In genomic region chr1:191840774-191841565, GRCm38 (mm10) we compare ENCODE assay signal across 17 mouse cellular contexts. TPM values are rescaled to one million over a fixed set of nuclear protein-coding genes. Genes with fewer than 3 reads are reported as not detected.
DNase-seq lines count a peak whose midpoint lies in the region; ATAC-seq and TF ChIP-seq lines count a peak whose summit lies in the region.
"Had no signal": no experiment of that assay in that cellular context is flagged by ENCODE, and none has a peak within 500 bp of the region (broad histone marks: within the 10 kb centered on the region; RNA-seq: fewer than 3 reads in every experiment).

No protein-coding gene starts in this region.

- H3K9ac ChIP-seq in stomach, postnatal 0 days (ENCODE audit: low read length), result no peak overlapping the region
- H3K9ac ChIP-seq: hindbrain, embryonic 13.5 days; liver, embryonic 15.5 days; midbrain, embryonic 13.5 days; neural tube, embryonic 15.5 days had no signal

- TF ChIP-seq CTCF in stomach, postnatal 0 days (IDR thresholded peaks at IDR 0.05; ENCODE audit: low read depth), result peak; percentile 18; the same call in 1 of the 2 replicates

- peak; percentile 54 for DNase-seq in adrenal gland, postnatal 10 days
- DNase-seq in adrenal gland, adult 8-10 months, result no peak
- peak; percentile 31 for DNase-seq in lung, postnatal 36 days
- no peak for DNase-seq in lung, postnatal 14 days
- peak; percentile 81 for DNase-seq in kidney, postnatal 14 days
- no peak for DNase-seq in stomach, postnatal 0 days (ENCODE audit: low spot score)
- no peak for DNase-seq in ovary, postnatal 14 days (ENCODE audit: low spot score)
- no peak for DNase-seq in embryo, embryonic 10.5 days (ENCODE audit: low spot score)
- DNase-seq: cerebellum, adult 9-10 months; layer of hippocampus, postnatal 36 days; right cerebral cortex, postnatal 4 days; thymus, adult 2 months had no signal

- H3K4me1 ChIP-seq in stomach, postnatal 0 days (replicated peaks; ENCODE audit: control insufficient read depth, insufficient read depth), result no peaks in the 10 kb centered on the region

- no peak overlapping the region for H3K27ac ChIP-seq in stomach, postnatal 0 days (replicated peaks)
- H3K27ac ChIP-seq: hindbrain, embryonic 13.5 days; liver, embryonic 15.5 days; midbrain, embryonic 13.5 days; neural tube, embryonic 15.5 days had no signal

- no peaks in the 10 kb centered on the region for H3K9me3 ChIP-seq in stomach, postnatal 0 days (ENCODE audit: control insufficient read depth, low read length)
- H3K9me3 ChIP-seq: G1E; hindbrain, embryonic 13.5 days; liver, embryonic 15.5 days; midbrain, embryonic 13.5 days; neural tube, embryonic 15.5 days had no signal

- 77% methylated on average over 11 of the region's 11 CpGs for WGBS in stomach, postnatal 0 days

- H3K4me2 ChIP-seq in stomach, postnatal 0 days (replicated peaks; ENCODE audit: low read depth), result no peak overlapping the region
- H3K4me2 ChIP-seq: hindbrain, embryonic 13.5 days; liver, embryonic 15.5 days; midbrain, embryonic 13.5 days; neural tube, embryonic 15.5 days had no signal

- H3K36me3 ChIP-seq in stomach, postnatal 0 days (ENCODE audit: control insufficient read depth, insufficient read depth, low read length), result no peaks in the 10 kb centered on the region
- H3K36me3 ChIP-seq: G1E; hindbrain, embryonic 13.5 days; liver, embryonic 15.5 days; midbrain, embryonic 13.5 days; neural tube, embryonic 15.5 days had no signal

- H3K4me3 ChIP-seq in stomach, postnatal 0 days (ENCODE audit: low read depth, low read length), result no peak overlapping the region
- H3K4me3 ChIP-seq: hindbrain, embryonic 13.5 days; liver, embryonic 15.5 days; midbrain, embryonic 13.5 days; neural tube, embryonic 15.5 days had no signal

- no peaks in the 10 kb centered on the region for H3K27me3 ChIP-seq in stomach, postnatal 0 days (ENCODE audit: control insufficient read depth, insufficient read depth, low read length)
- H3K27me3 ChIP-seq: hindbrain, embryonic 13.5 days; midbrain, embryonic 13.5 days; neural tube, embryonic 15.5 days had no signal

- peak; percentile 41 for ATAC-seq in stomach, postnatal 0 days (ENCODE audit: low FRiP score, low TSS enrichment)
- ATAC-seq: midbrain, embryonic 13.5 days had no signal

- no peak for TF ChIP-seq EP300 in stomach, postnatal 0 days (optimal IDR thresholded peaks at IDR 0.05)

RNA-seq across cellular contexts. Expression of gene Nek2, which starts 19.7 kb away (rescaled TPM):
- total RNA-seq in adrenal gland, postnatal 10 days (2021), result 10 to 100 TPM in 1 of 2 experiments, 1 to 10 TPM in 1; 8.8 to 10.5 TPM
- 1 to 10 TPM in 3 of 4 experiments, under 1 TPM in 1; 0.92 to 4.7 (median 1.5) TPM for total RNA-seq in adrenal gland, adult 8-10 months (2022)
- polyA plus RNA-seq in stomach, postnatal 0 days (2015; fragmentation: Nextera tagmentation; extraction: Ambion mirVana), result 7.9 and 10.6 TPM in 2 replicates

Comparison
In these comparisons a context has a peak if more than half of its experiments do, and no peak if none do; other contexts are left out.
1. DNase-seq: peak in adrenal gland, postnatal 10 days (single experiment), lung, postnatal 36 days (single experiment) and kidney, postnatal 14 days (single experiment); none in adrenal gland, adult 8-10 months (single experiment), lung, postnatal 14 days (single experiment), stomach, postnatal 0 days (single experiment), ovary, postnatal 14 days (single experiment) and embryo, embryonic 10.5 days (single experiment).